Mouse (Mus musculus) stomach, embryonic 14.5 days (tissue): ENCODE measurements around the gene Vim. TPM values are rescaled to one million over a fixed set of nuclear protein-coding genes. Genes with fewer than 3 reads are reported as not detected.
"Not testable (repeated sequence)": the region's sequence is repeated elsewhere in the genome, so short reads cannot be mapped to it uniquely, and the experiment has no call there.

Source experiments
- ATAC-seq: fragments of 200-750 bp; cut with Nextera tagmentation; 2 replicates; pipeline ENCODE4 v1.8.0; 2017; ENCODE audit warnings: low read depth, moderate TSS enrichment; ENCODE audit not compliant: insufficient number of reproducible peaks, insufficient read depth, low FRiP score
- H3K27ac ChIP-seq: fragments of 300-500 bp; sonication (generic); 2 replicates; pipeline ENCODE4 v1.5.1; 2014; ENCODE audit warnings: mild to moderate bottlenecking, low read length, moderate library complexity, mixed read lengths
- H3K27me3 ChIP-seq: fragments of 300-500 bp; sonication (generic); 2 replicates; pipeline ENCODE4 v1.6.1; 2014; ENCODE audit warnings: low read length, control low read depth, mixed read lengths; ENCODE audit not compliant: control insufficient read depth, insufficient read depth
- H3K36me3 ChIP-seq: fragments of 300-500 bp; sonication (generic); 2 replicates; pipeline ENCODE4 v1.6.1; 2014; ENCODE audit warnings: mild to moderate bottlenecking, control low read depth, low read length, moderate library complexity, mixed read lengths; ENCODE audit not compliant: control insufficient read depth, insufficient read depth
- H3K4me1 ChIP-seq: fragments of 300-500 bp; sonication (generic); 2 replicates; pipeline ENCODE4 v1.6.1; 2014; ENCODE audit warnings: low read length, control low read depth, mixed read lengths; ENCODE audit not compliant: control insufficient read depth, insufficient read depth
- H3K4me2 ChIP-seq: fragments of 300-500 bp; sonication (generic); replicated peaks from 2 replicates; pipeline ENCODE4 v1.6.1; 2014; ENCODE audit warnings: low read depth, low read length, control low read depth
- H3K4me3 ChIP-seq: fragments of 300-500 bp; sonication (generic); 2 replicates; pipeline ENCODE4 v1.5.1; 2014; ENCODE audit warnings: low read depth, low read length, control low read depth
- H3K9ac ChIP-seq: fragments of 300-500 bp; sonication (generic); replicated peaks from 2 replicates; pipeline ENCODE4 v1.6.1; 2014; ENCODE audit warnings: low read depth, mild to moderate bottlenecking, control low read depth, low read length, moderate library complexity, mixed read lengths
- H3K9me3 ChIP-seq: fragments of 300-500 bp; sonication (generic); 2 replicates; pipeline ENCODE4 v1.6.1; 2016; ENCODE audit warnings: low read depth, low read length, control low read depth; ENCODE audit not compliant: control insufficient read depth
- WGBS: fragments of 180-500 bp; shearing (Covaris S2); extraction: QIAGEN DNeasy Blood & Tissue Kit; methylation state at CpG from one replicate; pipeline ENCODE4 v1.1.7; 2014; 5-methylcytosine and 5-hydroxymethylcytosine counted together
- polyA plus RNA-seq: library from polyadenylated mRNA; unstranded; fragments of >200 nt; fragmentation: Nextera tagmentation; extraction: Ambion mirVana; gene quantifications from 2 replicates; pipeline ENCODE4 v1.2.1, GENCODE M21; 2014

The Vim gene
- polyA plus RNA-seq, 1 experiment from 2014 or later = 539 TPM

DNA sequence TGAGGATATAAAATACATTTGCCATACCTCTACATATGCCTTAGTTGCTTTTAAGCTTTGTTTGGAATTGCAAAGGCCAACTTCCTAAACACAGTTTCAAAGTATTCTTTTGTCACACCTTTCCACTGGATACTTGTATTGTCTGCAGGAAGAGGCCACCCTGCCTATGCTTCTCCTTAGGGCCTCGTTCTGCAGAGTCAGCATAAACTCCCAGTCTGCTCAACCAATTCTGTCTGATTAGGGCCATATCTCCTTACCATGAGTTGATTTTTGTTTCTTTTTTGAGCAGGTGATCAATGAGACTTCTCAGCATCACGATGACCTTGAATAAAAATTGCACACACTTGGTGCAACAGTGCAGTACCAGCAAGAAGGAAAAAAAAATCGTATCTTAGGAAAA, 8.5 kb downstream of the Vim start:
- 87% methylated on average over 3 of the region's 3 CpGs for WGBS
- Histone ChIP-seq H3K36me3 (peaks cover 40% of the 10 kb centered on the region), H3K27ac (no peak overlapping the region), H3K4me1 (no peaks in the 10 kb centered on the region), H3K4me2 (no peak overlapping the region), H3K27me3 (no peaks in the 10 kb centered on the region), H3K4me3 (no peak overlapping the region), H3K9ac (no peak overlapping the region), H3K9me3 (no peaks in the 10 kb centered on the region)
- no peak for ATAC-seq

- not testable (repeated sequence) for ATAC-seq
Measured at GRCm38 (mm10) chr2:13583746-13584145, 10.0 kb downstream of the Vim start.

GRCm38 (mm10) chr2:13593328-13593727, 19.6 kb downstream of the Vim start:
- H3K9me3 ChIP-seq = no peaks in the 10 kb centered on the region
- no peak overlapping the region for H3K4me3 ChIP-seq
- no peaks in the 10 kb centered on the region for H3K36me3 ChIP-seq
- no peaks in the 10 kb centered on the region for H3K27me3 ChIP-seq
- no peak overlapping the region for H3K27ac ChIP-seq
- H3K4me2 ChIP-seq = no peak overlapping the region
- H3K4me1 ChIP-seq = no peaks in the 10 kb centered on the region
- no peak for ATAC-seq
- H3K9ac ChIP-seq = no peak overlapping the region
- 75% methylated on average over 4 of the region's 4 CpGs for WGBS

More at GRCm38 (mm10) chr2:13583746-13584145, 10.0 kb downstream of the Vim start:
- H3K4me2 ChIP-seq, H3K27me3 ChIP-seq, H3K9ac ChIP-seq, H3K9me3 ChIP-seq, H3K4me1 ChIP-seq, H3K27ac ChIP-seq, H3K4me3 ChIP-seq: not testable (repeated sequence)
- peaks cover 32% of the 10 kb centered on the region for H3K36me3 ChIP-seq

DNA sequence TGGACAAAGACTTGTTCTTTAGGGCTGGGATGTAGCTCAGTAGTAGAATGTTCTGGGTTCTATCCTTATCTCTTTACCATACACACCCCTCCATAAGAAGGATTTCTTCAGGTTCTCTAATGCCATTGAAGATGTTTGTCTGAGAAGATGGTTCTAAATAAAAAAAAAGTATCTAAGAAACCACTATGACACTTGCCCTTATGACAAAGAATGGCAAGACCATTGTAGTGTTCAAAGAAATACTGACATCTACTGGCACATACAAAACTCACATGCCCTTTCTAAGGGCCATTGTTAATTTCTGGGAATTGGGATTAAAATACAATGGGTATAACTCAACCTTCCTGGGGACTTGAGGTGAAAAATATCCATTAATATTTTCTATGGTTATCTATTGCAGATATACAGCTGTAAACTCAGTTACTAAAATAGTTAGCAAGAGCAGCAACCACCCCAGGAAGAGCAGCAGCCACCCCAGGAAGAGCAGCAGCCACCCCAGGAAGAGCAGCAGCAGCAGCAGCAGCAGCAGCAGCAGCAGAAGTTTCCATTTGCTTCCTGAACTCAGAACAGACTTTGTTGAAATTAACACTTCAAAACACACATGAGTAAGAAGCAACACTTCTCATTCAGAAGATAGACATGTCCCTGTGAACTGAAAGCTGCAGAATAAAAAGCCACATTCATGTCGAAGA, 23.4 kb downstream of the Vim start:
- H3K27me3 ChIP-seq = no peaks in the 10 kb centered on the region
- no peak overlapping the region for H3K27ac ChIP-seq
- WGBS = 89% methylated on average over 1 of the region's 1 CpGs
- no peak for ATAC-seq
- no peak overlapping the region for H3K9ac ChIP-seq
- H3K4me3 ChIP-seq = no peak overlapping the region
- no peaks in the 10 kb centered on the region for H3K36me3 ChIP-seq
- H3K4me2 ChIP-seq = no peak overlapping the region
- H3K4me1 ChIP-seq = no peaks in the 10 kb centered on the region
- no peaks in the 10 kb centered on the region for H3K9me3 ChIP-seq

- Histone ChIP-seq H3K27me3 (no peaks in the 10 kb centered on the region), H3K4me2 (no peak overlapping the region), H3K9me3 (no peaks in the 10 kb centered on the region), H3K4me3 (no peak overlapping the region), H3K4me1 (no peaks in the 10 kb centered on the region), H3K27ac (no peak overlapping the region), H3K36me3 (no peaks in the 10 kb centered on the region), H3K9ac (no peak overlapping the region)
- WGBS = 69% methylated on average over 5 of the region's 5 CpGs
- no peak for ATAC-seq
Measured at GRCm38 (mm10) chr2:13598166-13598565, 24.4 kb downstream of the Vim start.

GRCm38 (mm10) chr2:13603093-13603492, 29.4 kb downstream of the Vim start:
- no peak overlapping the region for H3K9ac ChIP-seq
- no peaks in the 10 kb centered on the region for H3K9me3 ChIP-seq
- H3K4me1 ChIP-seq = no peaks in the 10 kb centered on the region
- ATAC-seq = no peak
- no peaks in the 10 kb centered on the region for H3K27me3 ChIP-seq
- no peaks in the 10 kb centered on the region for H3K36me3 ChIP-seq
- H3K4me2 ChIP-seq = no peak overlapping the region
- H3K4me3 ChIP-seq = no peak overlapping the region
- no peak overlapping the region for H3K27ac ChIP-seq

GRCm38 (mm10) chr2:13603636-13604035, 29.9 kb downstream of the Vim start:
- H3K36me3 ChIP-seq, H3K9ac ChIP-seq, H3K27ac ChIP-seq, ATAC-seq, H3K4me1 ChIP-seq, H3K4me2 ChIP-seq, H3K27me3 ChIP-seq, H3K9me3 ChIP-seq, H3K4me3 ChIP-seq: not testable (repeated sequence)
- WGBS = 71% methylated on average over 5 of the region's 5 CpGs

GRCm38 (mm10) chr2:13630136-13630832, 56.6 kb downstream of the Vim start:
- Histone ChIP-seq H3K4me1 (no peaks in the 10 kb centered on the region), H3K4me2 (no peak overlapping the region), H3K4me3 (no peak overlapping the region), H3K27ac (no peak overlapping the region), H3K36me3 (no peaks in the 10 kb centered on the region), H3K27me3 (no peaks in the 10 kb centered on the region), H3K9me3 (no peaks in the 10 kb centered on the region), H3K9ac (no peak overlapping the region)
- 78% methylated on average over 7 of the region's 7 CpGs for WGBS
- no peak for ATAC-seq
